In the genomic region with DNA sequence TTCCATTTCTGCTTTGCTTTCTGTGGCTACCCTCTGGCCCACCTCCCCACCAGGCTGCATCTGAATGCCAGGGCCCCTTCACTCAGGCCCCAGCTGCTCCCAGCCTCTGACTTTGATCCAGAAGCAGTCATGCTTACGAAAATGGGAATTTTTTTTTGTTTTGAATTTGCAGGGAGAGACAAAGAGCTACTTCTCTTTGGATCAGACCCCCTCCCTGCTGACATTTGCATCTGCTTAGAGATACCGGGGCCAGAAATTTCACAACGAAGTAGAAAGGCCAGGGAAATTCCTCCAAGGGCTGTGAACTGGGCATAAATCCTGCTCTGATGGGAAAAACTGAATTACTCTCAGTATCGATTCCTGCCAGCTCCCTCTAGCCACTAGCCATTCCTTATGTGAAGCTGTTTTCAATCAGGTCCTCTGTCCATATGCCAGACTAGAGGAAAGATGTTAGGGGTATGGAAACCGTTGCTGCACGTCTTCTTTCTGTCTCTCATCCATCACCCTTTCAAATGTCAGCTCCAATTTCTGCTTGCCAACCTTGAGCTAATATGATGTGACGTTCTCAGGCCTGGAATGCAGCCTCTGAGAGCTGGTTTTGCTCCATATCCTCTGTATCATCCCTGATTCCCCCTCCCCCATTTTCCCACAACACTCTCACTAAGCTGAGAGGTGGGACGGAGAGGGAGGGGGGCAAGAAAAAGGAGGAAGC, we compare ENCODE assay signal across 8 mouse cellular contexts.
DNase-seq lines count a peak whose midpoint lies in the region; ATAC-seq and TF ChIP-seq lines count a peak whose summit lies in the region.

No protein-coding gene starts in this region.

- H3K9ac ChIP-seq in heart, adult 2 months (ENCODE audit: low read depth, low read length) = no peak overlapping the region
- no peak overlapping the region for H3K9ac ChIP-seq in limb, embryonic 15.5 days
- H3K9ac ChIP-seq in stomach, embryonic 15.5 days = no peak overlapping the region
- no peak overlapping the region for H3K9ac ChIP-seq in liver, embryonic 11.5 days (ENCODE audit: low read depth, low read length)

- TF ChIP-seq CTCF in heart, adult 2 months (IDR thresholded peaks at IDR 0.05) = no peak

- no peak for TF ChIP-seq EP300 in heart, adult 2 months (IDR thresholded peaks at IDR 0.05; ENCODE audit: insufficient read depth, low read depth, low read length)

- no peak overlapping the region for H3K4me3 ChIP-seq in heart, adult 2 months
- H3K4me3 ChIP-seq in limb, embryonic 15.5 days = no peak overlapping the region
- no peak overlapping the region for H3K4me3 ChIP-seq in stomach, embryonic 15.5 days (replicated peaks)
- H3K4me3 ChIP-seq in liver, embryonic 11.5 days (ENCODE audit: low read depth, low read length) = no peak overlapping the region

- H3K27ac ChIP-seq in heart, adult 2 months = no peak overlapping the region; the same call in 1 of the 2 replicates
- H3K27ac ChIP-seq in limb, embryonic 15.5 days = peak overlapping the region; percentile 78
- H3K27ac ChIP-seq in stomach, embryonic 15.5 days = 0 out of 2 replicates have a peak overlapping the region, but pooled peaks have one; percentile 24
- no peak overlapping the region for H3K27ac ChIP-seq in liver, embryonic 11.5 days (ENCODE audit: low read depth, low read length)

- intact Hi-C loops in heart, adult 2 months (cut with DNase I) = loop anchor here (5.0 kb wide), 1 partner anchor 39 kb away; no protein-coding TSS in a partner anchor

- H3K9me3 ChIP-seq in limb, embryonic 15.5 days = no peaks in the 10 kb centered on the region
- H3K9me3 ChIP-seq in stomach, embryonic 15.5 days = no peaks in the 10 kb centered on the region
- H3K9me3 ChIP-seq in liver, embryonic 11.5 days (ENCODE audit: control insufficient read depth, low read length) = no peaks in the 10 kb centered on the region

- 64% methylated on average over 8 of the region's 8 CpGs for WGBS in heart, adult 2 months
- WGBS in limb, embryonic 15.5 days = 21% methylated on average over 8 of the region's 8 CpGs
- WGBS in stomach, embryonic 15.5 days = 30% methylated on average over 8 of the region's 8 CpGs
- WGBS in liver, embryonic 11.5 days = 51% methylated on average over 8 of the region's 8 CpGs

- peak; percentile 44; the same call in 1 of the 2 replicates for ATAC-seq in limb, embryonic 15.5 days (ENCODE audit: insufficient number of reproducible peaks, low FRiP score, low TSS enrichment, low read depth)
- no peak for ATAC-seq in stomach, embryonic 15.5 days (ENCODE audit: insufficient read depth, low FRiP score, low read depth)
- ATAC-seq in liver, embryonic 11.5 days (replicated peaks; ENCODE audit: low FRiP score) = no peak

- H3K36me3 ChIP-seq in heart, adult 2 months (ENCODE audit: control insufficient read depth, insufficient read depth, low read length) = no peaks in the 10 kb centered on the region
- H3K36me3 ChIP-seq in limb, embryonic 15.5 days = no peaks in the 10 kb centered on the region
- H3K36me3 ChIP-seq in stomach, embryonic 15.5 days = no peaks in the 10 kb centered on the region
- no peaks in the 10 kb centered on the region for H3K36me3 ChIP-seq in liver, embryonic 11.5 days (ENCODE audit: control insufficient read depth, insufficient read depth, low read length)

- H3K79me2 ChIP-seq in heart, adult 2 months (replicated peaks; ENCODE audit: control insufficient read depth, insufficient read depth, low read length) = no peaks in the 10 kb centered on the region

- H3K27me3 ChIP-seq in heart, adult 2 months (ENCODE audit: control insufficient read depth, insufficient read depth, low read length) = no peaks in the 10 kb centered on the region
- H3K27me3 ChIP-seq in limb, embryonic 15.5 days = no peaks in the 10 kb centered on the region
- no peaks in the 10 kb centered on the region for H3K27me3 ChIP-seq in stomach, embryonic 15.5 days (replicated peaks)
- H3K27me3 ChIP-seq in liver, embryonic 11.5 days (replicated peaks; ENCODE audit: control insufficient read depth, insufficient read depth, low read length) = no peaks in the 10 kb centered on the region

- peaks cover 2% of the 10 kb centered on the region for H3K4me1 ChIP-seq in heart, adult 2 months (ENCODE audit: control insufficient read depth, insufficient read depth, low read length)
- H3K4me1 ChIP-seq in limb, embryonic 15.5 days = peaks cover 14% of the 10 kb centered on the region
- H3K4me1 ChIP-seq in stomach, embryonic 15.5 days = 0 out of 2 replicates have a peak, but pooled peaks cover 6% of the 10 kb centered on the region
- H3K4me1 ChIP-seq in liver, embryonic 11.5 days (replicated peaks; ENCODE audit: control insufficient read depth, insufficient read depth, low read length) = no peaks in the 10 kb centered on the region

- peak; percentile 63 for DNase-seq in 3T3-L1 (ENCODE audit: low read depth, low spot score)
- DNase-seq in adrenal gland, adult 8-10 months = peak; percentile 19
- peak; percentile 28 to 41 for DNase-seq in heart, adult 2 months
- DNase-seq in frontal cortex, adult 2 months (ENCODE audit: extremely low spot score in 1 of 2, low spot score in 1 of 2) = no peak
- DNase-seq in testis, postnatal 14 days (ENCODE audit: low spot score) = no peak
- DNase-seq in liver, embryonic 11.5 days (ENCODE audit: low spot score) = no peak

- H3K4me2 ChIP-seq in limb, embryonic 15.5 days = no peak overlapping the region
- no peak overlapping the region for H3K4me2 ChIP-seq in stomach, embryonic 15.5 days
- H3K4me2 ChIP-seq in liver, embryonic 11.5 days = no peak overlapping the region

- no peak for TF ChIP-seq POLR2A in heart, adult 2 months (IDR thresholded peaks at IDR 0.05; ENCODE audit: insufficient read depth, low read depth, low read length)

Comparison
In these comparisons a context has a peak if more than half of its experiments do, and no peak if none do; other contexts are left out.
1. DNase-seq: peak in 3T3-L1 (single experiment), adrenal gland, adult 8-10 months (single experiment) and heart, adult 2 months (2 of 2); none in frontal cortex, adult 2 months (0 of 2), testis, postnatal 14 days (single experiment) and liver, embryonic 11.5 days (single experiment).
2. H3K27ac ChIP-seq: peak in limb, embryonic 15.5 days (single experiment) and stomach, embryonic 15.5 days (single experiment); none in heart, adult 2 months (single experiment) and liver, embryonic 11.5 days (single experiment).